Mouse (Mus musculus) embryo, embryonic 11 days (tissue): Measurements from ENCODE around the gene Rpl19.
A peak's percentile ranks its signal among the peaks of the same experiment; 100 is the strongest.

Experiments used
- DNase-seq: peaks from one replicate; pipeline ENCODE4 v3.0.0-alpha.2; 2015

The Rpl19 gene

GRCm38 (mm10) chr11:97999748-98000147, 26.8 kb upstream of the Rpl19 start:
- DNase-seq: no peak

DNA sequence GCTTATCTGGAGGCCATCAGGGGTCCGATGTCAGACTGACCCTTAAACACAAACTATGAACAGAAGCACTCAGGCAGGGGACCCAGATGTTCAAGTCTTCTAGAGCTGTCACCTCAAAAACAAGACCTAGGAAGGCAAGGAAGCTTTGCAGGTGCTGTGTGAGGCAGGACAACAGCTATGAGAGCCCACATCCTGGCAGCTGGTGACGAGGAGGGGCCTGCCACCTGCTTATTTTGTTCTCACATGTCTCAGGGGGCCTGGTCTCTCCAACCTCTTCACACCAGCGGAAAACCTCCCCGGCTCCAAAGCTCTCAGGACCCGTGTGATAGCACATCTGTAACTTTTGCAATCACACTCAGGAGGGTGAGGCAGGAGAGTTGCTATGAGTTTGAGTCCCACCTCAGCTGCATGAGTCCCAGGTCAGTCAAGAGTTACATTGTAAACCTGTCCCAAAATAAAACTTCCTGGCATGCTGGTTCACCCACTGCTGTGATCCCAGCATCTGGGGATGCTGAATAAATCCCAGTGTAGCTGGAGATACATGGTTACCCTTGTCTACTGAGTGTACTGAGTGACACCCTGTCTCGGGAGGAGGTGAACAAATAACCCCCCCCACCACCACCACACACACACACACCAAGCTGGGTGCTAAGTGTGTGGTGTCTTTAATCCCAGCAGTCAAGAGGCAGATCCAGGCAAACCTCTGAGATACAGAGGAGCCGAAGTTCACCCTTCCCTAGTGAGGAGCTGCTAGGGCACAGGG, 26.0 kb upstream of the Rpl19 start:
- no peak for DNase-seq

DNA sequence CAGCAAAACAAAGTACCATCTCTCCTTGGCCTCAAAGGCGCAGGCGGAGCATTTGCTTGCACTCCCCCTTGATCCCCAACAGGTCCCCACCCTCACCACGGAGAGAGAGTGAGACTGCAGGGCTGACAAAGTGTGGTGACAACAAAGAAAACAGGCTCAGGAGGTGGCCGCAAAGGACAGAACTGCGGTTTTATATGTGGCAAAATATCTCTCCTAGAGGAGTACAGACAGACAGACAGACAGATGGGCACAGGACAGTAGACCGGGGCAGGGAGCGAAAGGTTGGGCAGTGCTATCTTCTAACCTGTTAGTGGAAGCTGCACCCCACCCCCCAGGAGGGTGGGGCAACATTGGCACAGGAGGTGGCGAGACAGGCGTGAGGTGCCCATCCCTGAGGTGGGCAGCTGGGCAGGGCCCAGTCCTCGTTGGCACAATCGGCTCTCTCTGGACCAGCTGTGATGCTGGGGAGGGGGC, 25.1 kb upstream of the Rpl19 start:
- DNase-seq: no peak

- DNase-seq: no peak
Observed at GRCm38 (mm10) chr11:98001986-98002385, 24.5 kb upstream of the Rpl19 start.

GRCm38 (mm10) chr11:98002627-98003026, 23.9 kb upstream of the Rpl19 start:
- peak; percentile 85 for DNase-seq

DNA sequence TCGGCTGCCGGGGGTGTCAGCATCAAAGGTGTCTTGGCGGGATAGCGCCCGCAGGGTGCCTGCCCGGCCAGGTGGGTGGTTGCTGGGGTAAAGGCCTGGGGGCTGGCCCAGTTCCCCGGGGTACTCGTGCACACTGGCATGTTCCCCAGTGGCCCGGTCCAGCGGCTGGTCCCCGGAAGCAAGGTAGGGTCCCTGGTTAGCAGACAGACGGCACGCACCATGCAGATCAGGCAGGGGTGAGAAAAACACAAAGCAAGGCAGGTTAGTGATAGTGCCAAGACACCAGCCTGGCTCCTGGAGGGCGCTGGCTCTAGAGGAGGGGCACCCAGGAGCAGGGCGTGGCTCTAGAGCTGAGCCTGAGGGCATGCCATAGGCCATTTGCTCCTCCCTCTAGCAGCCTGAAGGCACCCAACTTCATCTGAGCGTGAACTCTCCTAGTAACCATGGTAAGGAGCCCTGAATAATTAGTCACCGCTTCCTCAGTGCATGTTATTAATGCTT, 23.3 kb upstream of the Rpl19 start:
- no peak for DNase-seq

- DNase-seq: no peak
Observed at GRCm38 (mm10) chr11:98004161-98004560, 22.3 kb upstream of the Rpl19 start.

- no peak for DNase-seq
Observed at GRCm38 (mm10) chr11:98005076-98005475, 21.4 kb upstream of the Rpl19 start.

DNA sequence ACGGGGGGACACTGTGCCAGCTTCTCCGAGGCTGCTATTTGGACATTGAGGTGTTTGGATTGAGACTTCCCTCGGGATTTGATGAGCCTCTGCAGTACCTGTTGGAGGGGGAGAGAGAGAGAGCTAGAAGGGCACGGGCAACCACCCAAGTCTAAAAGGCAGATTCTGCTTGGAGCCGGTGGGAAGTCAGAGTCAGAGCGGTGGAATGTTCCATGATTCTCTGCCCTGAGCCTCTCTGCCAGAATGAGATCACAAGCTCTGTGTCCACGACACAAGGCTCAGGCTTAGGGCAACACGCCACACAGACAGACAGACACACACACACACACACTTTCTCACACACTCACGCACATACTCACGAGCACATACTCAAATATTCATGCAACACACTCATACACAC, 20.8 kb upstream of the Rpl19 start:
- DNase-seq: no peak

GRCm38 (mm10) chr11:98008087-98008486, 18.4 kb upstream of the Rpl19 start:
- DNase-seq: no peak

DNA sequence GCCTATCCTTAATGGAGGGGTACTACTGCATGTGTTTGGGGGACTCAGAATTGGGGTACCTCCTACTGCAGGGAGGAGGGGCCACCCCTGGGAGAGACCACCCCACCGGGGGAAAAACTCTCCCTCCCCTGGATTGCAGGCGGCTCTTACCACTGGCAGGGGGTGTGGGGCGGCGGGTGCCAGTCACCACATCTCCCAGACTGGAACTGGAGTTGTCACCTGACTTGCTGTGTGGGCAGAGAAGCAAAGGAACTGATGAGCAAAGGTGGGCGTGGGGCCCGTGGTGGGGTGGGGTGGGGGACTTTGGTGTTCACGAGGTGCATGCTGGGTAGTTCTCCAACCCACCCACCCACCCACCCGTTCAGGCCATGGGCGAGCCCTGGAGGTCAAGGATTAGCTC, 14.8 kb upstream of the Rpl19 start:
- no peak for DNase-seq

- DNase-seq: no peak
Observed at GRCm38 (mm10) chr11:98012831-98013230, 13.7 kb upstream of the Rpl19 start.

- no peak for DNase-seq
Observed at GRCm38 (mm10) chr11:98016177-98016576, 10.3 kb upstream of the Rpl19 start.

DNA sequence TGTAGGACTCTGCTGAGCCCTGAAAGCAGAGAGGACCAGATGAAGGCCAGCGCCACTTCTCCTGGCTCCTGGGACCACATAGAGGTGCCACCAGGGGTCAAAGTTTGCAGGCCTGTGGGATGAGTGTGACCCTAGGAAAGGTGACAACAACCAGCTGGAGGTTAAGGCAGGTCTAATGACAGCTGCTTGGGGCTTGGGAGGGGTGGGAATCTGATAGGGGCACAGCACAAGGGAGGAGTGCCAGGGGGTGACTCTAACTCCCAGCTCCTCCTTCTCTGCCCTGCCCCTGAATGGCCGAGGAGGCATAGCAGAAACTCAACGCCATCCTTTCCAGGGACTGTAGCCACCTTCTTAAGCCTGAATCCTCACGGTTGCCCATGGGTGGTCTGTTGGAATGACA, 9.7 kb upstream of the Rpl19 start:
- DNase-seq: no peak

DNA sequence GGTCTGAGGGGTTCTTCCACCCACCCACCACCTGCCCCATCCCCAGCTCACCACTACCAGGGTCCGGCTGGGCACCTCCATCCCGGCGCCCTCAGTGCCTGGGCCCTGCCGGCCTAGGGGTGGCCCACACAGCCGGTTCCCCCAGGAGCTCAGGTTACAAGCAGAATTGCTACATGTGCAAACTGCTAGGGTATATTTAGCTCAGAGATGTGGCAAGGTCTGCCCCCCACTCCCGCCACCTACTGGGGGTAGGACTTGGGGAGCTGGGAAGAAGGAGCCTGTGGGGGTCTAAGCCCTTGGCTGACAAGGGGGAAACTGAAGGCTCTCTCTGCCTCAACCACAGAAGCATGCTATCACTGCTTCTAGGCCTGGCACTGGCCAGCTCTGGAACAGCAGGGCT, 8.3 kb upstream of the Rpl19 start:
- DNase-seq: no peak

GRCm38 (mm10) chr11:98018858-98019641, 7.5 kb upstream of the Rpl19 start:
- peak; percentile 50 for DNase-seq

- DNase-seq: no peak
Observed at GRCm38 (mm10) chr11:98019883-98020610, 6.5 kb upstream of the Rpl19 start.

GRCm38 (mm10) chr11:98020710-98021109, 5.8 kb upstream of the Rpl19 start:
- no peak for DNase-seq

DNA sequence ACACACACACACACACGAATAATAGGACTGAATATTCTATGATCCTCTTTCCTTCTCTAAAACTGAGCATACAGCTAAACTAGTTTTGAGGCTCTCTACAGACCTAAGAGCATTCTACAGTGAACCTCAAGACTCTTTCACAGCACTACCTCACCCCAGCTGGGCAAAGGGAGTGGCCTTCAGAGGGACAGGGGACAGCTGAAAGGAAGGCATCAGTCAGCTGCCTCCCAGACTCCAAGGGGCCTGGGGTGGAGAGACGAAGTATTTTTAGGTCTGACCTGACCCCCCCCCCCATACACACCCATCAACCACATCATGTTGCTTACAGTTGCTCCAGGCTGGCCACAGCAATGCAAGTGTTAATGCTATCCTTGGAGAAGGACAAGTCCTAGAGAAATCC, 5.4 kb upstream of the Rpl19 start:
- no peak for DNase-seq

- DNase-seq: peak; percentile 59
Observed at GRCm38 (mm10) chr11:98021565-98022252, 4.8 kb upstream of the Rpl19 start.

- DNase-seq: no peak
Observed at GRCm38 (mm10) chr11:98022253-98022554, 4.3 kb upstream of the Rpl19 start.

DNA sequence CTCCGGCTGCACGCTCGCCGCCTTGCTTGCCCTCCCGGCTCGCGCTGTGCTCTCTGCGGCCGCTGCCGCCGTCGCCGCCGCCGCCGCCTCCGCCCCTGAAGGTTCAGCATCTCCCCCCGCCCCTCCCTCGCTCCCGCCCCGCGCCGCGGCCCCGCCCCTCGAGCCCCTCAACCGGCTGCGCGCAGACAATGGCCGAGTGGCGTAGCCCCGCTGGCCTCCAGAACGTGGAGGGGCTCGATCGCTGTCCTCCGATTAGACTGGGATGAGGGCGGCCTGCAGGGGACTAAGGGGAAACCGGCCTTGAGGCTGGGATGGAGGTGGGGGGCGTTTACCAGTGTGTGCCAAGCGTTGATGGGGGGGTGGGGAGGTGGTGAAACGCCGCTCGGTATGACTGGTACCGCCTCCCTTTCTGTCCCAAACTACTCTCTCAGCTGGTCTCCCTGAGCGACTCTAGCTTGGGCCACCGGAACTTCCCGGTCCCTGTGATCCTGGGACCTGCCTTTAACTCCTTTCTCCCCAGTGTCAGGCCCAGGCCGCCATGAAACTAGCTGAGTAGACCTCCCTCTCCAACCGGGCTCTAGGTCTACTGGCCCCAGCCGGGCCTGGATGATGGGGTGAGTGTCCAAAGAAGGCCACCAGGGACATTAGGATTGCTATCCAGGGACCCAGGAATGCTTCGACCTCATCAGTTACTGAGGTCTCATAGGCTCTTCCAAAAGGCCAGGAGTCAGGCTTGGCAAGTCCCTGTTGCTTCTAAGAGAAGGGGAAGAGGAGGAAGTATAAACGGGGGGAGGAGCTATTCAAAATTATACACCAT, 3.7 kb upstream of the Rpl19 start, which contains the start of gene Cacnb1:
Gene Cacnb1 (minus strand): TSS at position 480 of the 817 bp plus-strand sequence.
- peak; percentile 92 for DNase-seq
